Mouse (Mus musculus) limb, embryonic 12.5 days (tissue): ENCODE data around the gene H1fnt. TPM values are rescaled to one million over a fixed set of nuclear protein-coding genes. Genes with fewer than 3 reads are reported as not detected.

ENCODE experiments used
- ATAC-seq: fragments of 200-750 bp; cut with Nextera tagmentation; 2 replicates; pipeline ENCODE4 v1.8.0; 2017; ENCODE audit warnings: low read depth, moderate TSS enrichment; ENCODE audit not compliant: insufficient number of reproducible peaks, insufficient read depth, low FRiP score, low TSS enrichment
- H3K27ac ChIP-seq: fragments of 300-500 bp; sonication (generic); 2 replicates; pipeline ENCODE4 v1.5.1; 2016; ENCODE audit warnings: mild to moderate bottlenecking, moderate library complexity
- H3K27me3 ChIP-seq: fragments of 300-500 bp; sonication (generic); 2 replicates; pipeline ENCODE4 v1.6.1; 2016; ENCODE audit warnings: mild to moderate bottlenecking, moderate library complexity
- H3K36me3 ChIP-seq: fragments of 300-500 bp; sonication (generic); 2 replicates; pipeline ENCODE4 v1.6.1; 2016; ENCODE audit warnings: mild to moderate bottlenecking, moderate library complexity
- H3K4me1 ChIP-seq: fragments of 300-500 bp; sonication (generic); replicated peaks from 2 replicates; pipeline ENCODE4 v1.6.1; 2016
- H3K4me2 ChIP-seq: fragments of 300-500 bp; sonication (generic); 2 replicates; pipeline ENCODE4 v1.6.1; 2016; ENCODE audit warnings: mild to moderate bottlenecking, moderate library complexity
- H3K4me3 ChIP-seq: fragments of 300-500 bp; sonication (generic); replicated peaks from 2 replicates; pipeline ENCODE4 v1.5.1; 2016; ENCODE audit warnings: mild to moderate bottlenecking
- H3K9ac ChIP-seq: fragments of 300-500 bp; sonication (generic); replicated peaks from 2 replicates; pipeline ENCODE4 v1.6.1; 2016; ENCODE audit warnings: mild to moderate bottlenecking, moderate library complexity
- H3K9me3 ChIP-seq: fragments of 300-500 bp; sonication (generic); 2 replicates; pipeline ENCODE4 v1.6.1; 2016; ENCODE audit warnings: mild to moderate bottlenecking, moderate library complexity
- WGBS: fragments of 180-500 bp; shearing (Covaris S2); methylation state at CpG from one replicate; pipeline ENCODE4 v1.1.7; 2016; 5-methylcytosine and 5-hydroxymethylcytosine counted together
- polyA plus RNA-seq: library from polyadenylated mRNA; unstranded; fragments of >200 nt; fragmentation: Nextera tagmentation; extraction: Ambion mirVana; gene quantifications from 2 replicates; pipeline ENCODE4 v1.2.1, GENCODE M21; 2016

H1fnt gene
- polyA plus RNA-seq, 1 experiment from 2014 or later = not detected

DNA sequence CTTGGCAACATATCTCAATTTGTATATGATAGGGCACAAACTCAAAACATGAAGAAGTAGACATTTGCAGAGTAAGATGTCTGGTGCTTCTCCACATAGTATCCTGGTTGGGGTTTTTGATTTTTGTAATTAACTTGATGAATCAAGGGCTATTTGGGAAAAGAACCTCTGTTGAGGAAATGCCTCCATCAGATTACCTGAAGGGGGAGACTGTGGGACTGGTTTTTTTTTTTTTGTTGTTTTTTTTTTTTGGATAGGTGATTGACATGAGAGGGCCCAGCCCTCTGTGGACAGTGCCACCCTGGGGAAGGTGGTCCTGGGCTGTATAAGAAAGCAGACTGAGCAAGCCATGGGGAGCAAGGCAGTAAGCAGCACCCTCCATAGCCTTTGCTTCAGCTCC lies 34.7 kb downstream of the H1fnt start:
- H3K9me3 ChIP-seq = no peaks in the 10 kb centered on the region
- no peak for ATAC-seq

DNA sequence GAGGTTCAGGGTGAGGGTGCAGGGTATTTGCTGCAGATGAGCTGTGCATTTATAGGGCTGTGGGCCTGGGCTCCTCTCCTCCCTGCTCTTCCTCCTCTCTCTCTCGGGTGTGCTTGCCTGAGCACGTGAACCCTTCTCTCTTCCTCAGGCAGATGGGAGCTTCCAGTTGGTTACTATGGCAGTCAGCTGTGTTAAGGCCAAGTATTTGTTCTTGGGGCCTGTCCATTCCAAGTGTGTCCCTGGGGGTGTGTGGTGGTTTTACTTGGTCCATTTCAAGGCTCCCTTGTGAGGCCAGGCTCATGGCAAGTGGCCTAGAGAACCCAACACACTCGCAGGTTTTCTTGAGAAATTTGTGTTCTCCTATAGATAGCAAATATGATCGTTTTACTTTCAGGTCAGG lies 36.2 kb downstream of the H1fnt start, which contains the start of the genes Gm44579 and Olfr287:
TSS of gene Gm44579 (minus strand) at position 101 of the 400 bp plus-strand sequence.
TSS of gene Olfr287 (minus strand) at position 180 of the 400 bp plus-strand sequence.
- WGBS = 79% methylated on average over 4 of the region's 4 CpGs
- Histone ChIP-seq H3K9me3 (no peaks in the 10 kb centered on the region), H3K9ac (no peak within 1 kb of the TSS), H3K4me3 (no peak within 1 kb of the TSS), H3K4me1 (no peaks in the 10 kb centered on the region), H3K27ac (no peak within 1 kb of the TSS), H3K27me3 (no peaks in the 10 kb centered on the region), H3K36me3 (no peaks in the 10 kb centered on the region), H3K4me2 (no peak within 1 kb of the TSS)
- ATAC-seq = no peak

More for the DNA sequence above, 34.7 kb downstream of the H1fnt start:
- no peaks in the 10 kb centered on the region for H3K36me3 ChIP-seq
- H3K4me1 ChIP-seq = no peaks in the 10 kb centered on the region
- H3K4me3 ChIP-seq = no peak overlapping the region
- H3K4me2 ChIP-seq = no peak overlapping the region
- H3K9ac ChIP-seq = no peak overlapping the region
- no peak overlapping the region for H3K27ac ChIP-seq
- H3K27me3 ChIP-seq = no peaks in the 10 kb centered on the region

GRCm38 (mm10) chr15:98214130-98214529 lies 43.0 kb downstream of the H1fnt start:
- Histone ChIP-seq H3K4me2 (no peak overlapping the region), H3K27me3 (no peaks in the 10 kb centered on the region), H3K9ac (no peak overlapping the region), H3K27ac (no peak overlapping the region), H3K4me3 (no peak overlapping the region), H3K36me3 (no peaks in the 10 kb centered on the region), H3K9me3 (no peaks in the 10 kb centered on the region), H3K4me1 (no peaks in the 10 kb centered on the region)
- WGBS = 64% methylated on average over 5 of the region's 5 CpGs
- ATAC-seq = no peak

DNA sequence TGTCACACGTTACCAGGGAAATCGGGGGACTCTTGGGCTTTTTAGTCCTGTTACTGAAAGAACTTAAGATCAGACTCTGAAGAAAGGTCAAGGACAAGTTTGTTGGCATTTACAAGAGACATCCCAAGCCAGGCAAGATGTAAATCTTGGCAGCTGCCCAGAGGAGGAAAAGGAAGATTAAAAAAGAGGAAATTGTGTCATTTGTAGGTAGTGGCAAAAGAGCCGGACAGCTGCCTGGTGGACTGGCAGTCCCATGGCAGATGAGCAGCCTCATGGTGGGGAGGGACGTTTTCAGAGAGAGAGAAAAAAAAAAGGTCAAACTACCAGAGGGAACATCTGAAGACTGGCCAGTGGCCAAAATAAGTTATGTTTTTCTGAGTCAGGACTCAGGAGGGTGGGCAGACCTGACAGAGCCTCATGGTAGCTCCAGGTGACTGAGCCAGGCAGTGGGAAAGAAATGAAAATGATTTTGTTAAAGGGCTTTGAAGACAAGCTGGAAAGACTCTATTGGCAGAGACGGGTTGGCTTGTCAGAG lies 43.7 kb downstream of the H1fnt start:
- Histone ChIP-seq H3K9me3 (no peaks in the 10 kb centered on the region), H3K36me3 (no peaks in the 10 kb centered on the region), H3K4me3 (no peak overlapping the region), H3K9ac (no peak overlapping the region), H3K4me1 (no peaks in the 10 kb centered on the region), H3K27me3 (no peaks in the 10 kb centered on the region), H3K27ac (no peak overlapping the region), H3K4me2 (no peak overlapping the region)
- 87% methylated on average over 5 of the region's 5 CpGs for WGBS
- ATAC-seq = no peak

- Histone ChIP-seq H3K9me3 (no peaks in the 10 kb centered on the region), H3K4me2 (no peak overlapping the region), H3K4me3 (no peak overlapping the region), H3K27me3 (no peaks in the 10 kb centered on the region; the same call in 1 of the 2 replicates), H3K4me1 (no peaks in the 10 kb centered on the region), H3K27ac (no peak overlapping the region), H3K9ac (no peak overlapping the region), H3K36me3 (no peaks in the 10 kb centered on the region)
- WGBS = 83% methylated on average over 7 of the region's 7 CpGs
- no peak for ATAC-seq
Measured at GRCm38 (mm10) chr15:98209676-98210075, 47.4 kb downstream of the H1fnt start.

Other genes starting within 250 kb of the H1fnt start
- gene Pfkm, start 164.7 kb downstream of the H1fnt start, polyA plus RNA-seq = 49.4 and 52.7 TPM in 2 replicates
- 46.3 and 46.9 TPM in 2 replicates for gene Senp1, start 163.5 kb downstream of the H1fnt start, polyA plus RNA-seq
- 42.4 and 43.5 TPM in 2 replicates for gene Asb8, start 91.7 kb downstream of the H1fnt start, polyA plus RNA-seq
- 0.32 and 0.41 TPM in 2 replicates for gene Ccdc184, start 90.1 kb downstream of the H1fnt start, polyA plus RNA-seq
- not detected in 2 replicates for gene Olfr288, start 61.8 kb downstream of the H1fnt start, polyA plus RNA-seq
- not detected in 2 replicates for gene Gm44579, start 36.3 kb downstream of the H1fnt start, polyA plus RNA-seq
- gene Olfr287, start 36.2 kb downstream of the H1fnt start, polyA plus RNA-seq = not detected in 2 replicates
- gene Olfr286, start 22.8 kb downstream of the H1fnt start, polyA plus RNA-seq = not detected in 2 replicates
- 0.29 and 0.52 TPM in 2 replicates for gene Zfp641, start 38.9 kb upstream of the H1fnt start, polyA plus RNA-seq
- gene Olfr285, start 60.1 kb upstream of the H1fnt start, polyA plus RNA-seq = not detected in 2 replicates
- not detected in 2 replicates for gene Olfr284, start 83.7 kb upstream of the H1fnt start, polyA plus RNA-seq
- gene Olfr283, start 123.7 kb upstream of the H1fnt start, polyA plus RNA-seq = not detected in 2 replicates
- gene Olfr282, start 173.9 kb upstream of the H1fnt start, polyA plus RNA-seq = not detected in 2 replicates
- gene Olfr281, start 195.3 kb upstream of the H1fnt start, polyA plus RNA-seq = not detected in 2 replicates
- gene OR5BS1P, start 212.6 kb upstream of the H1fnt start, polyA plus RNA-seq = not detected in 2 replicates
- 0.38 TPM in 1 of 2 replicates, not detected in the other for gene Lalba, start 225.4 kb upstream of the H1fnt start, polyA plus RNA-seq
- gene Olfr279, start 235.1 kb upstream of the H1fnt start, polyA plus RNA-seq = not detected in 2 replicates